Mouse (Mus musculus) CD4-positive, CD25-positive, alpha-beta regulatory T cell, adult 9 weeks (primary cell): ENCODE measurements around the gene A2m. TPM values are rescaled to one million over a fixed set of nuclear protein-coding genes. Genes with fewer than 3 reads are reported as not detected.

Source experiments
- polyA plus RNA-seq: library from polyadenylated mRNA; unstranded; fragments of 100-300 nt; shearing (Covaris generic); gene quantifications from one replicate; pipeline ENCODE4 v1.2.1, GENCODE M21; 2017

The A2m gene
- not detected for polyA plus RNA-seq

DNA sequence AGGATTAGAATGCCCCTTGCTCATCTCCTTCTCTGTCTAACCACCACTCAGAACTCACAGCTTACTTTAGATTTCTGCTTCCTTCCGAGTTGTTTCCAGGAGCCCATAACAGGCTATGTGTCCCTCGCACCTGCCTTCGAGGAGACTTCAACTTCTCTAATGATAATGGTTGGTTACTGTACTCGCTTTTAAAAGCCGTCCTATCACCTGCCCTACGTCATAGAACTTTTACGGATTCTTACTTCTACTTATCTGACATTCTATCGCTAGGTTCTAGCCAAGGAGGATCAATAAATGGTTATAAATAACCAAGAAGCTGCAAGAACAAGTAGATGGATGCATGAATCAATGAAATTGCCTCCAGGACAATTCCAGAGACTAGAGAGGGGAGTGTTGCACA lies at the start of gene A2m:
Gene A2m (plus strand): TSS at position 301 of the 400 bp plus-strand sequence.

Other genes starting within 250 kb of the A2m start
- gene Iqsec3, start 161.7 kb upstream of the A2m start, polyA plus RNA-seq: not detected
- gene Gm7298, start 97.6 kb downstream of the A2m start, polyA plus RNA-seq: not detected
- not detected for gene Mug1, start 203.2 kb downstream of the A2m start, polyA plus RNA-seq